Mouse (Mus musculus): ENCODE data around the gene Wdr89.
"Not testable (repeated sequence)": the region's sequence is repeated elsewhere in the genome, so short reads cannot be mapped to it uniquely, and the experiment has no call there.

Wdr89 gene

GRCm38 (mm10) chr12:75669258-75670106 is at the start of gene Wdr89:
TSS of gene Wdr89 (minus strand) at chr12:75669537.
- peak; percentile 97 to 99 for DNase-seq

GRCm38 (mm10) chr12:75713596-75713995 is 44.3 kb upstream of the Wdr89 start:
- DNase-seq: no peak

DNA sequence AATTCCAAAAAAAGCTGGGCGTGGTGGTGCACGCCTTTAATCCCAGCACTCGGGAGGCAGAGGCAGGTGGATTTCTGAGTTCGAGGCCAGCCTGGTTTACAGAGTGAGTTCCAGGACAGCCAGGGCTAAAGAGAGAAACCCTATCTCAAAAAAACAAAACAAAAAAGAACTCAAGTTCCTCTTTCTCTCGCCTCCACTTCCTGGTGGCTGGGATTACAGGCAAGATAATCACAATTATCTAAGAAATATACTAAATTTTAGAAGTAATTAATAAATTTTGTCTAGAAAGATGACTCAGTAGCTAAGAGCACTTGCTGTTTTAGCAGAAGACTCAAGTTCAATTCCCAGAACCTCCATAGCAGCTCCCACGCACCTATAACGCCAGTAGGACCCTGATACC is 43.6 kb upstream of the Wdr89 start:
- not testable (repeated sequence) for DNase-seq

GRCm38 (mm10) chr12:75710596-75711376 is 41.4 kb upstream of the Wdr89 start:
- DNase-seq: no peak

DNA sequence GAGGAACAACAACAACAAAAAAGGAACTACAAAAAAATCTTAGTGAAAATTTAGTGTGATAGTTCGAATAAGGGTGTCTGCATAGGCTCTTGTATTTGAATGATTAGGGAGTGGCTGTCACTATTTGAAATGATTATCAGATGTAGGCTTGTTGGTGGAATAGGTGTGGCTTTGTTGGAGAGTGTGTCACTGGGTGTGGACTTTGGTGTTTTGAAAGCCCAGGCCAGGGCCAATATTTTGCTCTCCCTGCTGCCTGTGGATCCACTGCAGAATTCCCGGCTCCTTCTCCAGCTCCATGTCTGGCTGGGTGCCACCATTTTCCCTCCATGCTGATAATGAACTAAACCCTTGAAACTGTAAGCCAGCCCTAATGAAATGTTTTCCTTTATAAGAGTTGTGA is 40.2 kb upstream of the Wdr89 start:
- DNase-seq: no peak

GRCm38 (mm10) chr12:75706670-75707069 is 37.3 kb upstream of the Wdr89 start:
- no peak for DNase-seq

- DNase-seq: no peak
Observed at GRCm38 (mm10) chr12:75702739-75703122, 33.4 kb upstream of the Wdr89 start.

DNA sequence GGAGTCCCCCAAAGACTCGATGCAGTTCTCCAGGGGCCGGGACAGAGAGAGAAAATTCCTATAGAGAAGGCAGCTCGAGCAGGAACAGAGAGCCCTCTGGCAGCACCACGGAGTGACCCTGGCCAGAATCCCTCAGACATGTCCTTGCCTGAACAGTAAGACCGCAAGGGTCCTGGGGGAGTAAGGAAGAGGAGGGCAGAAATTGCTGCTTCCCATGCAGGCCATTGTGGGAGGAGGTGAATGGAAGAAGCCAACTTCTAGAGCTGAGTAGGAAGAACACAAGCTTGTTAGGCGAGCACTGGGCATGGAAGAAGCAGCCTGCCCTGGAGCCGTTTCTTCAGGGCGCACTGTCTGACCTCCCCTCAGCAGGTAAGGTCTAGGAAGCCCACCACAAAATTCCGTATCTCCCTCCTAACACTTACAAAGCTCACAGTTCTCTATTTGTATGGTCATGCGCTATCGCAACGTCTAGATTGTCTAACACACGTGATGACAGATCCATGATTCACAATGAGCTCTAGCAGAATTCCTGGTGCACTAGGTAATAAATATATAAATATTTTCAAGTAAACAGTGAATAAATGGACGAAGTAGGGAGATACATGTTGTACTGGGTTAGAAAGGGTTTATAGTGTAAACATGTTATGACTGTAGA is 32.9 kb upstream of the Wdr89 start:
- DNase-seq: no peak

- DNase-seq: peak in 1 of 2 experiments; percentile 15
Observed at GRCm38 (mm10) chr12:75701173-75702083, 32.1 kb upstream of the Wdr89 start.

DNA sequence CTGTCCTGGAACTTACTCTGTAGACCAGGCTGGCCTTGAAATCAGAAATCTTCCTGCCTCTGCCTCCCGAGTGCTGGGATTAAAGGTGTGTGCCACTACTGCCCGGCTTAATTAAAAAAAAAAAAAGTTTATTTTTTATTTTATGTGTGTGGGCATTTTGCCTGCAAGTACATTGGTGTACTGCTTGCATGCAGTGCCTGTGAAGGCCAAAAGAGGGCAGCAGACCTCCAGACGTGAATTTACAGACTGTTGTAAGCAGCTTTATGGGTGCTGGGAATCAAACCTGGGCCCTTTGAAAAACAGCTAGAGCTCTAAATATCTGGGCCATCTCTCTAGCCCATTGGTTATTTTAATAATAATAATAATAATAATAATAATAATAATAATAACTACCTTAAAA is 29.4 kb upstream of the Wdr89 start:
- no peak for DNase-seq

- not testable (repeated sequence) for DNase-seq
Observed at GRCm38 (mm10) chr12:75695845-75696244, 26.5 kb upstream of the Wdr89 start.

DNA sequence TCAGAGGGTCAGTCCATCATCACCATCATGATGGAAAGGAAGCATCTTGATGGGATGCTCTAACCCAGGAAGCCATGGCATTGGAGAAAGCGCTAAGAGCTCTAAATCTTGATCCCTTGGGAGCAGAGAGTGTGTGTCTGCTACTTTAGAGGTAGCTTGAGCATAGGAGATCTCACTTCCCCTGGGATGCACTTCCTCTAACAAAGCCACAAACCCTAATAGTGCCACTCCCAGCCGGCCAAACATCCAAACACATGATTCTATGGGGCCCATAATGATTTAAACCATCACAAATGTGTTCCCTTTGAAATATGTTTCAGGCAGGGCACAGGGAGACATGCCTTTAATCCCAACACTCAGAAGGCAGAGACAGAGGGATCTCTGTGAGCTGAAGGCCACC is 19.7 kb upstream of the Wdr89 start:
- no peak for DNase-seq

GRCm38 (mm10) chr12:75687314-75687713 is 18.0 kb upstream of the Wdr89 start:
- no peak for DNase-seq

DNA sequence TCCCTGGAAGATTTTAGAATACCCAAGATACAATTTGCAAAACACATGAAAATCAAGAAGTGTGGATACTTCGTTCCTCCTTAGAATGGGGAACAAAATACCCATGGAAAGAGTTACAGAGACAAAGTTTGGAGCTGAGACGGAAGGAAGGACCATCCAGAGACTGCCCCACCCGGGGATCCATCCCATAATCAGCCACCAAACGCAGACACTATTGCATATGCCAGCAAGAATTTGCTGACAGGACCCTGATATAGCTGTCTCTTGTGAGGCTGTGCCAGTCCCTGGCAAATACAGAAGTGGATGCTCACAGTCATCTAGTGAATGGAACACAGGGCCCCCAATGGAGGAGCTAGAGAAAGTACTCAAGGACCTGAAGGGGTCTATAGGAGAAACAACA is 14.7 kb upstream of the Wdr89 start:
- not testable (repeated sequence) for DNase-seq

GRCm38 (mm10) chr12:75683598-75683997 is 14.3 kb upstream of the Wdr89 start:
- no peak for DNase-seq

DNA sequence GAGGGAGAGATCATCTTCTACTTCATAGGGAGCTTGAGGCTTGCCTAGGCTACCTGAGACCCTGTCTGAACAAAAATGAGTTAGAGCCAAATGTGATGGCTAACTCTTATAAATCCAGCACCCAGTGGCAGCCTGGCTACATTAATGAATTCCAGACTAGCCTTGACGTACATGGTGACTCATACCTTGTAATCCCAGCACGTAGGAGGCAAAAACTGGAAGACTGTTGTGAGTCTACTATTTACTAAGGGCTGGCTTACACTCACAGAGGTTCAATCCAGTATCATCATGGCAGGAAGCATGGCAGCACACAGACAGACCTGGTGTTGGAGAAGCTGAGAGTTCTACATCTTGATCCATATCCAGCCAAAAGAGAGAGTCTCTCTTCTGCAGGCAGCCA is 13.5 kb upstream of the Wdr89 start:
- DNase-seq: no peak

- DNase-seq: no peak
Observed at GRCm38 (mm10) chr12:75681101-75681500, 11.8 kb upstream of the Wdr89 start.

- no peak for DNase-seq
Observed at GRCm38 (mm10) chr12:75678393-75678792, 9.1 kb upstream of the Wdr89 start.

GRCm38 (mm10) chr12:75672630-75673029 is 3.3 kb upstream of the Wdr89 start:
- no peak for DNase-seq

DNA sequence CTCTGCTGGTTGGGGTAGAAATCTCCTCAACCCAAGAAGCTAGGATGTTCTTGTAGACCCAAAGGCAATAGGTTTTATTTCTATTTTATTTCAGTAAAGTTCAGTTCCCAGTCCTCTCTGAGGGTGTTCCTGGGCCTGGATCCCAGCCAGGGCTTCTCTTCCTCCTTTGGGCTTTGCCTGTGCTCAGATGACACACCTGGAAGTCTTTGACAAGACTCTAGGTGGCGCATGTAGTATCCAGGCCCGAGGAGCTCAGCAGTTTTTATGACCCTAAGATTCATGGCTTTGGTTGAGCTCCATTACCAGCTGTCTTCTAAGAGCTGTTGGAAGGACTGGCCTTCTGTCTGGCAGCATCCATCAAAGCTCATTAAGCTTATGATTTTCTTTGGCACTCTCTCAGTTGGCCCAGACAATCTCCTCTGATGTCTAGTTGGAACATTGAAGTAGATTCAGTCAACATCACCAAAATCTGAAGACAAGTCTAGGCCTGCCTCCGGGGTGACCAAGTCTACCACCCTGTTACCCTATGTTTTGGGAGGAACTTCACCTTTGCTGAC is 2.5 kb upstream of the Wdr89 start:
- DNase-seq: peak in 1 of 2 experiments; percentile 17

DNA sequence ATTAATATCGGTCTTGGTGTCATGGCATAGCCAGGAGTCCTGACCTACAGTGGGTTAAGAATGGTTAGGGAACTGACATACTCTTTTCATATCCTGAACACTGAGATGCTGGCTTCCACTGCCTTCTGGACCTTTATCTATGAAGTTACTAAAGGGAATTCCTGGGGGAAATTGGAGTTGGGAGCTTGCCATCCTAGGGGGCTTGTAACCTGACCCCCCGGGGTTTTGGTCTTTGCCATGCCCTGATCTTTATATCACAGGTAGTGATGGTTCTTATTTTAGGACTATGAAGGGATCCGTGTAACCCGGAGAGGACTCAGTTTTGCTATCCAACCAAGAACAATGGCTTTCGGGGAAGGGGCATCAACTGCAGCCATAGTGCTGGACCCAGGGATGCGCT is 1.3 kb upstream of the Wdr89 start:
- DNase-seq: peak in 1 of 2 experiments; percentile 33

DNA sequence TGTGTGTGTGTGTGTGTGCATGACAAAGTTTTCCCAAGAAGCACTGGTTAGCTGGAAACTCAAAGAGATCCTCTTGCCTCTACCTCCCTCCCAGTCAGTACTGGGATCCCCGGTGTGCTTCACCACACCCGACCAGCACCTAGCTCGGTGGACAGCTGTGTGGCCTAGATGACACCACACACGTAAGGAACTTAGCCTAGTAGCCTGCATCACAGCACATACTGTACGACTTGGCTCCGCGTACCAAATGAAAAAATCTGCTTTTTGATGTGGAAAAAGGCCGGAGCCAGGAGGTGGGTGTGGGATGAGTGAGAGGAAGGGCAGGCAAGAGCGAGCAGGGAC is 450 bp downstream of the Wdr89 start:
- DNase-seq: no peak
